Mouse (Mus musculus) stomach, embryonic 14.5 days (tissue): ENCODE measurements around the gene Mark2. TPM values are rescaled to one million over a fixed set of nuclear protein-coding genes. Genes with fewer than 3 reads are reported as not detected.
A peak's percentile ranks its signal among the peaks of the same experiment; 100 is the strongest.

Experiments
- ATAC-seq: fragments of 200-750 bp; cut with Nextera tagmentation; 2 replicates; pipeline ENCODE4 v1.8.0; 2017; ENCODE audit warnings: low read depth, moderate TSS enrichment; ENCODE audit not compliant: insufficient number of reproducible peaks, insufficient read depth, low FRiP score
- H3K27ac ChIP-seq: fragments of 300-500 bp; sonication (generic); 2 replicates; pipeline ENCODE4 v1.5.1; 2014; ENCODE audit warnings: mild to moderate bottlenecking, low read length, moderate library complexity, mixed read lengths
- H3K27me3 ChIP-seq: fragments of 300-500 bp; sonication (generic); 2 replicates; pipeline ENCODE4 v1.6.1; 2014; ENCODE audit warnings: low read length, control low read depth, mixed read lengths; ENCODE audit not compliant: control insufficient read depth, insufficient read depth
- H3K36me3 ChIP-seq: fragments of 300-500 bp; sonication (generic); 2 replicates; pipeline ENCODE4 v1.6.1; 2014; ENCODE audit warnings: mild to moderate bottlenecking, control low read depth, low read length, moderate library complexity, mixed read lengths; ENCODE audit not compliant: control insufficient read depth, insufficient read depth
- H3K4me1 ChIP-seq: fragments of 300-500 bp; sonication (generic); 2 replicates; pipeline ENCODE4 v1.6.1; 2014; ENCODE audit warnings: low read length, control low read depth, mixed read lengths; ENCODE audit not compliant: control insufficient read depth, insufficient read depth
- H3K4me2 ChIP-seq: fragments of 300-500 bp; sonication (generic); replicated peaks from 2 replicates; pipeline ENCODE4 v1.6.1; 2014; ENCODE audit warnings: low read depth, low read length, control low read depth
- H3K4me3 ChIP-seq: fragments of 300-500 bp; sonication (generic); 2 replicates; pipeline ENCODE4 v1.5.1; 2014; ENCODE audit warnings: low read depth, low read length, control low read depth
- H3K9ac ChIP-seq: fragments of 300-500 bp; sonication (generic); replicated peaks from 2 replicates; pipeline ENCODE4 v1.6.1; 2014; ENCODE audit warnings: low read depth, mild to moderate bottlenecking, control low read depth, low read length, moderate library complexity, mixed read lengths
- H3K9me3 ChIP-seq: fragments of 300-500 bp; sonication (generic); 2 replicates; pipeline ENCODE4 v1.6.1; 2016; ENCODE audit warnings: low read depth, low read length, control low read depth; ENCODE audit not compliant: control insufficient read depth
- WGBS: fragments of 180-500 bp; shearing (Covaris S2); extraction: QIAGEN DNeasy Blood & Tissue Kit; methylation state at CpG from one replicate; pipeline ENCODE4 v1.1.7; 2014; 5-methylcytosine and 5-hydroxymethylcytosine counted together
- polyA plus RNA-seq: library from polyadenylated mRNA; unstranded; fragments of >200 nt; fragmentation: Nextera tagmentation; extraction: Ambion mirVana; gene quantifications from 2 replicates; pipeline ENCODE4 v1.2.1, GENCODE M21; 2014

The Mark2 gene
- polyA plus RNA-seq, 1 experiment from 2014 or later = 63.4 TPM

GRCm38 (mm10) chr19:7279114-7279513, 62.5 kb downstream of the Mark2 start:
- H3K27me3 ChIP-seq = no peaks in the 10 kb centered on the region
- H3K9ac ChIP-seq = no peak overlapping the region
- 40% methylated on average over 6 of the region's 6 CpGs for WGBS
- no peak overlapping the region for H3K27ac ChIP-seq
- ATAC-seq = peak; percentile 11; the same call in 1 of the 2 replicates
- peaks cover 80% of the 10 kb centered on the region for H3K36me3 ChIP-seq
- H3K4me2 ChIP-seq = no peak overlapping the region
- H3K4me3 ChIP-seq = no peak overlapping the region
- H3K4me1 ChIP-seq = peaks cover 16% of the 10 kb centered on the region
- H3K9me3 ChIP-seq = no peaks in the 10 kb centered on the region

- Histone ChIP-seq H3K9me3 (no peaks in the 10 kb centered on the region), H3K27me3 (no peaks in the 10 kb centered on the region), H3K36me3 (peaks cover 79% of the 10 kb centered on the region), H3K4me2 (no peak overlapping the region), H3K4me1 (peaks cover 16% of the 10 kb centered on the region), H3K4me3 (no peak overlapping the region), H3K9ac (no peak overlapping the region), H3K27ac (no peak overlapping the region)
- WGBS = 83% methylated on average over 6 of the region's 6 CpGs
- ATAC-seq = no peak
These were observed 63.3 kb downstream of the Mark2 start for GRCm38 (mm10) chr19:7278200-7278906.

GRCm38 (mm10) chr19:7276796-7277195, 64.9 kb downstream of the Mark2 start:
- no peak for ATAC-seq
- no peak overlapping the region for H3K4me3 ChIP-seq
- H3K4me1 ChIP-seq = peaks cover 16% of the 10 kb centered on the region
- H3K27ac ChIP-seq = no peak overlapping the region
- H3K36me3 ChIP-seq = peaks cover 69% of the 10 kb centered on the region
- H3K4me2 ChIP-seq = no peak overlapping the region
- WGBS = 70% methylated on average over 7 of the region's 7 CpGs
- H3K27me3 ChIP-seq = no peaks in the 10 kb centered on the region
- no peak overlapping the region for H3K9ac ChIP-seq
- H3K9me3 ChIP-seq = no peaks in the 10 kb centered on the region

GRCm38 (mm10) chr19:7276053-7276659, 65.5 kb downstream of the Mark2 start:
- Histone ChIP-seq H3K4me1 (peaks cover 16% of the 10 kb centered on the region), H3K27ac (peak overlapping the region; percentile 49; the same call in 1 of the 2 replicates), H3K9me3 (no peaks in the 10 kb centered on the region), H3K27me3 (no peaks in the 10 kb centered on the region), H3K36me3 (peaks cover 70% of the 10 kb centered on the region), H3K9ac (no peak overlapping the region), H3K4me3 (no peak overlapping the region), H3K4me2 (no peak overlapping the region)
- 47% methylated on average over 7 of the region's 7 CpGs for WGBS
- no peak for ATAC-seq

GRCm38 (mm10) chr19:7275131-7275789, 66.4 kb downstream of the Mark2 start:
- 45% methylated on average over 7 of the region's 7 CpGs for WGBS
- Histone ChIP-seq H3K27me3 (no peaks in the 10 kb centered on the region), H3K4me1 (peaks cover 16% of the 10 kb centered on the region), H3K4me2 (no peak overlapping the region), H3K27ac (0 out of 2 replicates have a peak overlapping the region, but pooled peaks have one; percentile 21), H3K36me3 (peaks cover 64% of the 10 kb centered on the region), H3K9ac (no peak overlapping the region), H3K4me3 (no peak overlapping the region), H3K9me3 (no peaks in the 10 kb centered on the region)
- peak; percentile 10; the same call in 1 of the 2 replicates for ATAC-seq

- no peak for ATAC-seq
- no peak overlapping the region for H3K9ac ChIP-seq
- peaks cover 58% of the 10 kb centered on the region for H3K36me3 ChIP-seq
These were observed 67.2 kb downstream of the Mark2 start for GRCm38 (mm10) chr19:7274326-7274990.

GRCm38 (mm10) chr19:7273486-7273885, 68.2 kb downstream of the Mark2 start:
- Histone ChIP-seq H3K27me3 (no peaks in the 10 kb centered on the region), H3K36me3 (peaks cover 50% of the 10 kb centered on the region), H3K4me3 (no peak overlapping the region), H3K4me2 (no peak overlapping the region), H3K27ac (no peak overlapping the region), H3K4me1 (peaks cover 27% of the 10 kb centered on the region), H3K9ac (no peak overlapping the region), H3K9me3 (no peaks in the 10 kb centered on the region)
- ATAC-seq = no peak
- WGBS = 90% methylated on average over 4 of the region's 4 CpGs

More at GRCm38 (mm10) chr19:7274326-7274990, 67.2 kb downstream of the Mark2 start:
- no peak overlapping the region; the same call in 1 of the 2 replicates for H3K27ac ChIP-seq
- no peak overlapping the region for H3K4me2 ChIP-seq
- H3K4me1 ChIP-seq = peaks cover 23% of the 10 kb centered on the region
- no peak overlapping the region for H3K4me3 ChIP-seq
- 68% methylated on average over 13 of the region's 13 CpGs for WGBS
- no peaks in the 10 kb centered on the region for H3K9me3 ChIP-seq
- H3K27me3 ChIP-seq = no peaks in the 10 kb centered on the region
